19 mouse cellular contexts compared by ENCODE assay signal in the genomic region with DNA sequence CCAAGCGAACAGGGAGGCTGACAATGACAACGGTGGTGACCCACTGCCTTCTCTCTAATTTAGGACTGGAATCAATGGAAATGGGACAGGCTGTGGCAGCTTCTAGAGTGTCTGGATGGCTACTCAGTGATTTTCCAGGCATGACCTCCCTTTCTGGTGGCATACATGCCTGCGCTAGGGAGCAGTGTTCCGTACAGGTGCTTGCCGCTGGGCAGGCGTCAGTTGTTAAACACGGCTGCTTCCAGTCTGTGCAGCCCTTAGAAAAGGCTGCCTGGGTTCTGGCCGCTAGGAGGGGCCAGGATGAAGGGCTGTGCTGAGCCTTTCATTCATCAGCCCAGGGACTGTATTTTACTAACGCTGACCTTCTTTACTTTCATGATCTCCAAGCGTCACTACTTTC. TPM values are rescaled to one million over a fixed set of nuclear protein-coding genes. Genes with fewer than 3 reads are reported as not detected.
DNase-seq lines count a peak whose midpoint lies in the region; ATAC-seq and TF ChIP-seq lines count a peak whose summit lies in the region.
"Had no signal": no experiment of that assay in that cellular context is flagged by ENCODE, and none has a peak within 500 bp of the region (broad histone marks: within the 10 kb centered on the region; RNA-seq: fewer than 3 reads in every experiment).

No protein-coding gene starts in this region.

- 0 out of 2 replicates have a peak overlapping the region, but pooled peaks have one; percentile 6 for H3K9ac ChIP-seq in heart, embryonic 13.5 days
- H3K9ac ChIP-seq in kidney, embryonic 15.5 days = no peak overlapping the region
- H3K9ac ChIP-seq in stomach, postnatal 0 days (ENCODE audit: low read length) = no peak overlapping the region
- H3K9ac ChIP-seq: forebrain, embryonic 15.5 days; liver, embryonic 15.5 days; stomach, embryonic 15.5 days had no signal

- H3K4me2 ChIP-seq in heart, embryonic 13.5 days = no peak overlapping the region
- peak overlapping the region; percentile 40 for H3K4me2 ChIP-seq in kidney, embryonic 15.5 days
- H3K4me2 ChIP-seq in stomach, postnatal 0 days (replicated peaks; ENCODE audit: low read depth) = no peak overlapping the region
- H3K4me2 ChIP-seq: forebrain, embryonic 15.5 days; liver, embryonic 15.5 days; stomach, embryonic 15.5 days had no signal

- TF ChIP-seq EP300 in stomach, postnatal 0 days (optimal IDR thresholded peaks at IDR 0.05) = no peak

- no peak for ATAC-seq in heart, embryonic 13.5 days (ENCODE audit: extremely low read depth, insufficient number of reproducible peaks, low FRiP score, low TSS enrichment)
- peak; percentile 79 for ATAC-seq in kidney, embryonic 15.5 days (replicated peaks; ENCODE audit: low FRiP score)
- ATAC-seq in stomach, postnatal 0 days (ENCODE audit: low FRiP score, low TSS enrichment) = no peak
- ATAC-seq: forebrain, embryonic 15.5 days; inflammation-experienced regulatory T-cells, adult 6 months had no signal

- no peak for DNase-seq in heart, adult 8-10 months (ENCODE audit: low spot score)
- peak; percentile 13 for DNase-seq in lung, postnatal 25 days (ENCODE audit: low spot score)
- DNase-seq in lung, postnatal 10 days = no peak
- DNase-seq in stomach, postnatal 0 days (ENCODE audit: low spot score) = peak; percentile 30
- no peak for DNase-seq in heart, adult 9 months (ENCODE audit: low spot score in 2 of 2)
- no peak for DNase-seq in right cerebral cortex, postnatal 10 days (ENCODE audit: low spot score in 2 of 2)
- DNase-seq: adrenal gland, adult 2 months; B cell, adult 2 months; thymus, postnatal 4 days had no signal

- H3K27me3 ChIP-seq in heart, embryonic 13.5 days (replicated peaks) = no peaks in the 10 kb centered on the region
- no peaks in the 10 kb centered on the region for H3K27me3 ChIP-seq in kidney, embryonic 15.5 days
- no peaks in the 10 kb centered on the region for H3K27me3 ChIP-seq in stomach, postnatal 0 days (ENCODE audit: control insufficient read depth, insufficient read depth, low read length)
- H3K27me3 ChIP-seq: forebrain, embryonic 15.5 days; liver, embryonic 15.5 days; stomach, embryonic 15.5 days had no signal

- no peak overlapping the region for H3K4me3 ChIP-seq in heart, embryonic 13.5 days
- H3K4me3 ChIP-seq in kidney, embryonic 15.5 days (replicated peaks) = no peak overlapping the region
- no peak overlapping the region for H3K4me3 ChIP-seq in stomach, postnatal 0 days (ENCODE audit: low read depth, low read length)
- H3K4me3 ChIP-seq: forebrain, embryonic 15.5 days; liver, embryonic 15.5 days; stomach, embryonic 15.5 days had no signal

- no peak overlapping the region for H3K27ac ChIP-seq in heart, embryonic 13.5 days (replicated peaks)
- H3K27ac ChIP-seq in kidney, embryonic 15.5 days = no peak overlapping the region
- no peak overlapping the region for H3K27ac ChIP-seq in stomach, postnatal 0 days (replicated peaks)
- H3K27ac ChIP-seq: forebrain, embryonic 15.5 days; liver, embryonic 15.5 days; stomach, embryonic 15.5 days had no signal

- H3K9me3 ChIP-seq in heart, embryonic 13.5 days = no peaks in the 10 kb centered on the region
- no peaks in the 10 kb centered on the region for H3K9me3 ChIP-seq in kidney, embryonic 15.5 days (replicated peaks)
- H3K9me3 ChIP-seq in stomach, postnatal 0 days (ENCODE audit: control insufficient read depth, low read length) = no peaks in the 10 kb centered on the region
- H3K9me3 ChIP-seq: forebrain, embryonic 15.5 days; liver, embryonic 15.5 days; stomach, embryonic 15.5 days had no signal

- peaks cover 12% of the 10 kb centered on the region for H3K36me3 ChIP-seq in heart, embryonic 13.5 days
- H3K36me3 ChIP-seq in kidney, embryonic 15.5 days = peaks cover 11% of the 10 kb centered on the region; the same call in 1 of the 2 replicates
- peaks cover 4% of the 10 kb centered on the region; the same call in 1 of the 2 replicates for H3K36me3 ChIP-seq in stomach, postnatal 0 days (ENCODE audit: control insufficient read depth, insufficient read depth, low read length)
- H3K36me3 ChIP-seq: stomach, embryonic 15.5 days had no signal

- H3K4me1 ChIP-seq in heart, embryonic 13.5 days = no peaks in the 10 kb centered on the region
- H3K4me1 ChIP-seq in kidney, embryonic 15.5 days = peaks cover 3% of the 10 kb centered on the region
- H3K4me1 ChIP-seq in stomach, postnatal 0 days (replicated peaks; ENCODE audit: control insufficient read depth, insufficient read depth) = no peaks in the 10 kb centered on the region
- H3K4me1 ChIP-seq: forebrain, embryonic 15.5 days; stomach, embryonic 15.5 days had no signal

- TF ChIP-seq CTCF in stomach, postnatal 0 days (IDR thresholded peaks at IDR 0.05; ENCODE audit: low read depth) = peak; percentile 45

- 78% methylated on average over 10 of the region's 10 CpGs for WGBS in heart, embryonic 13.5 days
- 48% methylated on average over 10 of the region's 10 CpGs for WGBS in kidney, embryonic 15.5 days
- WGBS in stomach, postnatal 0 days = 70% methylated on average over 10 of the region's 10 CpGs

RNA-seq across cellular contexts. Expression of a gene that starts 26.0 kb away (rescaled TPM):
- polyA plus RNA-seq in heart, embryonic 13.5 days (2015; fragmentation: Nextera tagmentation; extraction: Ambion mirVana) = not detected in 2 replicates
- total RNA-seq in heart, adult 8-10 months (2022) = not detected
- polyA plus RNA-seq in kidney, embryonic 15.5 days (2015; fragmentation: Nextera tagmentation; extraction: Ambion mirVana) = 0.12 TPM in 1 of 2 replicates, not detected in the other
- polyA plus RNA-seq in stomach, postnatal 0 days (2015; fragmentation: Nextera tagmentation; extraction: Ambion mirVana) = not detected in 2 replicates
- total RNA-seq: adrenal gland, adult 2 months; common myeloid progenitor, adult 5-6 weeks; gastrocnemius, postnatal 4 days; left cerebral cortex, adult 8-10 months had no signal
- polyA plus RNA-seq: adrenal gland, adult 2 months; forebrain, embryonic 15.5 days; heart, postnatal 0 days; inflammation-experienced regulatory T-cells, adult 6 months; liver, embryonic 15.5 days; stomach, embryonic 15.5 days had no signal

Comparison
In these comparisons a context has a peak if more than half of its experiments do, and no peak if none do; other contexts are left out.
1. DNase-seq: peak in lung, postnatal 25 days (single experiment) and stomach, postnatal 0 days (single experiment); none in heart, adult 8-10 months (single experiment), lung, postnatal 10 days (single experiment), heart, adult 9 months (0 of 2) and right cerebral cortex, postnatal 10 days (0 of 2).